Comparison of ENCODE assay signal across 14 mouse cellular contexts in the genomic region with DNA sequence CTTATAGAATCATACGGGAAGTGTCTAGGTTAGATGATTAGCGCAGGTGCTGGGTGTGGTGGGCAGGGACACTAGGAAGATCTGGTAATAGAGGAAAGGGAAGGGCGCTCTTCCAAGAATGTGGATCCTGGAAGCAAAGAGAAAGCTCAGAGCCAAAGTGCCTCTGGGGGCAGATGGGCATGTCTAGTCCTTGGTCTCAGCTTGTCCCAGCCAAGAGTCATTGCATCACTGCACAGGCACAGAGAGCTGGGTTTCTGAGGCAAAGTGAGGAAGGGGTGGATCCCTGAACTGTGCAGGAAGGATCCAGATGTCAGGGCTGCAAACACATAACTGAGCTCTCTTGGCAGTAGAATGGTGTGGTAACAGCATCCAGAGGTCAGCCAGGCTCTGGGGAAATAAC. TPM values are rescaled to one million over a fixed set of nuclear protein-coding genes. Genes with fewer than 3 reads are reported as not detected.
DNase-seq lines count a peak whose midpoint lies in the region; ATAC-seq lines count a peak whose summit lies in the region.
"Had no signal": no experiment of that assay in that cellular context is flagged by ENCODE, and none has a peak within 500 bp of the region (broad histone marks: within the 10 kb centered on the region; RNA-seq: fewer than 3 reads in every experiment).

No protein-coding gene starts in this region.

- ATAC-seq in limb, embryonic 13.5 days (ENCODE audit: low FRiP score, low read depth): 0 out of 2 replicates have a peak, but pooled peaks have one; percentile 40
- no peak for ATAC-seq in monocyte, adult 5-6 weeks (replicated peaks; ENCODE audit: insufficient number of reproducible peaks, low FRiP score, low TSS enrichment, poor library complexity, severe bottlenecking)
- ATAC-seq in midbrain, embryonic 14.5 days (ENCODE audit: low FRiP score, low TSS enrichment): no peak
- ATAC-seq: midbrain, embryonic 16.5 days had no signal

- no peak overlapping the region for H3K27ac ChIP-seq in limb, embryonic 13.5 days
- no peak overlapping the region for H3K27ac ChIP-seq in limb, embryonic 10.5 days
- no peak overlapping the region for H3K27ac ChIP-seq in midbrain, embryonic 14.5 days (replicated peaks; ENCODE audit: low read depth, low read length)
- H3K27ac ChIP-seq: hindbrain, embryonic 15.5 days; lung, embryonic 15.5 days; neural tube, embryonic 15.5 days had no signal

- no peaks in the 10 kb centered on the region for H3K9me3 ChIP-seq in limb, embryonic 13.5 days
- H3K9me3 ChIP-seq in limb, embryonic 10.5 days (replicated peaks): no peaks in the 10 kb centered on the region
- no peaks in the 10 kb centered on the region for H3K9me3 ChIP-seq in midbrain, embryonic 14.5 days (ENCODE audit: control insufficient read depth, low read length)
- H3K9me3 ChIP-seq: embryonic facial prominence, embryonic 15.5 days; hindbrain, embryonic 15.5 days; lung, embryonic 15.5 days; neural tube, embryonic 15.5 days had no signal

- no peak overlapping the region for H3K4me2 ChIP-seq in limb, embryonic 13.5 days (replicated peaks)
- H3K4me2 ChIP-seq in midbrain, embryonic 14.5 days (ENCODE audit: low read length): no peak overlapping the region
- H3K4me2 ChIP-seq: embryonic facial prominence, embryonic 15.5 days; hindbrain, embryonic 15.5 days; lung, embryonic 15.5 days; neural tube, embryonic 15.5 days had no signal

- WGBS in limb, embryonic 13.5 days: 89% methylated on average over 3 of the region's 3 CpGs
- 98% methylated on average over 3 of the region's 3 CpGs for WGBS in limb, embryonic 10.5 days
- 92% methylated on average over 3 of the region's 3 CpGs for WGBS in midbrain, embryonic 14.5 days

- H3K4me1 ChIP-seq in limb, embryonic 13.5 days: no peaks in the 10 kb centered on the region
- H3K4me1 ChIP-seq in limb, embryonic 10.5 days: no peaks in the 10 kb centered on the region
- no peaks in the 10 kb centered on the region for H3K4me1 ChIP-seq in midbrain, embryonic 14.5 days (ENCODE audit: control insufficient read depth, insufficient read depth, low read length)
- H3K4me1 ChIP-seq: embryonic facial prominence, embryonic 15.5 days; hindbrain, embryonic 15.5 days; lung, embryonic 15.5 days; neural tube, embryonic 15.5 days had no signal

- H3K27me3 ChIP-seq in limb, embryonic 13.5 days: no peaks in the 10 kb centered on the region
- no peaks in the 10 kb centered on the region for H3K27me3 ChIP-seq in limb, embryonic 10.5 days (ENCODE audit: low read depth, poor library complexity, severe bottlenecking)
- H3K27me3 ChIP-seq in midbrain, embryonic 14.5 days (ENCODE audit: control insufficient read depth, insufficient read depth, low read length): no peaks in the 10 kb centered on the region
- H3K27me3 ChIP-seq: embryonic facial prominence, embryonic 15.5 days; hindbrain, embryonic 15.5 days; lung, embryonic 15.5 days; neural tube, embryonic 15.5 days had no signal

- peak; percentile 15 to 17 for DNase-seq in cerebellum, postnatal 14 days
- DNase-seq in cerebellum, postnatal 25 days: no peak
- no peak for DNase-seq in limb, embryonic 10.5 days (ENCODE audit: low spot score)
- DNase-seq in gastrocnemius, postnatal 25 days: peak; percentile 60
- peak; percentile 8 to 45 for DNase-seq in kidney, postnatal 36 days
- DNase-seq in midbrain, embryonic 14.5 days: no peak
- DNase-seq: cerebellum, adult 9-11 months had no signal

- no peak overlapping the region for H3K4me3 ChIP-seq in limb, embryonic 13.5 days
- no peak overlapping the region for H3K4me3 ChIP-seq in limb, embryonic 10.5 days
- H3K4me3 ChIP-seq in midbrain, embryonic 14.5 days (replicated peaks; ENCODE audit: low read depth, low read length): no peak overlapping the region
- H3K4me3 ChIP-seq: embryonic facial prominence, embryonic 15.5 days; hindbrain, embryonic 15.5 days; lung, embryonic 15.5 days; neural tube, embryonic 15.5 days had no signal

- H3K36me3 ChIP-seq in limb, embryonic 13.5 days: no peaks in the 10 kb centered on the region
- no peaks in the 10 kb centered on the region for H3K36me3 ChIP-seq in limb, embryonic 10.5 days
- H3K36me3 ChIP-seq in midbrain, embryonic 14.5 days (ENCODE audit: control insufficient read depth, insufficient read depth, low read length): no peaks in the 10 kb centered on the region
- H3K36me3 ChIP-seq: embryonic facial prominence, embryonic 15.5 days; hindbrain, embryonic 15.5 days; lung, embryonic 15.5 days; neural tube, embryonic 15.5 days had no signal

- no peak overlapping the region for H3K9ac ChIP-seq in limb, embryonic 13.5 days
- no peak overlapping the region for H3K9ac ChIP-seq in midbrain, embryonic 14.5 days (replicated peaks; ENCODE audit: low read length)
- H3K9ac ChIP-seq: embryonic facial prominence, embryonic 15.5 days; hindbrain, embryonic 15.5 days; lung, embryonic 15.5 days; neural tube, embryonic 15.5 days had no signal

RNA-seq across cellular contexts. Expression of gene Nxt1, which starts 40.8 kb away (rescaled TPM):
- 89.8 and 97.1 TPM in 2 replicates for polyA plus RNA-seq in limb, embryonic 13.5 days (2015; fragmentation: Nextera tagmentation; extraction: Ambion mirVana)
- 140 and 146 TPM in 2 replicates for polyA plus RNA-seq in limb, embryonic 10.5 days (2016; fragmentation: Nextera tagmentation; extraction: Ambion mirVana)
- total RNA-seq in gastrocnemius, postnatal 25 days (2021): 1 to 10 TPM; 5.3 to 5.6 TPM
- 17.6 to 24.0 TPM (median 23.1 TPM) in 3 replicates for total RNA-seq in monocyte, adult 5-6 weeks (2017)
- polyA plus RNA-seq in midbrain, embryonic 14.5 days (2014; fragmentation: Nextera tagmentation; extraction: Ambion mirVana): 48.1 and 54.6 TPM in 2 replicates

RNA-seq across cellular contexts. Expression of gene Gzf1, which starts 49.2 kb away (rescaled TPM):
- polyA plus RNA-seq in limb, embryonic 13.5 days (2015; fragmentation: Nextera tagmentation; extraction: Ambion mirVana): 22.5 and 23.9 TPM in 2 replicates
- 24.3 and 27.7 TPM in 2 replicates for polyA plus RNA-seq in limb, embryonic 10.5 days (2016; fragmentation: Nextera tagmentation; extraction: Ambion mirVana)
- total RNA-seq in gastrocnemius, postnatal 25 days (2021): 10 to 100 TPM; 16.4 to 17.9 TPM
- 24.9 to 31.9 TPM (median 29.6 TPM) in 3 replicates for total RNA-seq in monocyte, adult 5-6 weeks (2017)
- polyA plus RNA-seq in midbrain, embryonic 14.5 days (2014; fragmentation: Nextera tagmentation; extraction: Ambion mirVana): 12.5 and 16.7 TPM in 2 replicates

Comparison
In these comparisons a context has a peak if more than half of its experiments do, and no peak if none do; other contexts are left out.
1. DNase-seq: peak in cerebellum, postnatal 14 days (2 of 2), gastrocnemius, postnatal 25 days (single experiment) and kidney, postnatal 36 days (2 of 2); none in cerebellum, postnatal 25 days (0 of 2), limb, embryonic 10.5 days (single experiment) and midbrain, embryonic 14.5 days (single experiment).